Mouse (Mus musculus) erythroid progenitor cell, adult 5-6 weeks (primary cell): ENCODE data around the gene S1pr4. TPM values are rescaled to one million over a fixed set of nuclear protein-coding genes. Genes with fewer than 3 reads are reported as not detected.

Experiments
- ATAC-seq: replicated peaks from 2 replicates; pipeline ENCODE4 v1.8.0; 2016; ENCODE audit warnings: moderate number of reproducible peaks, mild to moderate bottlenecking, moderate TSS enrichment, inconsistent platforms; ENCODE audit not compliant: poor library complexity, low FRiP score, severe bottlenecking
- total RNA-seq, 2 experiments: library from RNA; stranded (forward) in 1 of 2; stranded (reverse) in 1 of 2; fragments of 150-400 nt in 1 of 2; fragments of 186-747, 209-891 nt in 1 of 2; gene quantifications; 2 replicates each; pipeline versions ENCODE4 v1.2.3 to v1.2.4; 2015 to 2017; ENCODE audit warnings: low replicate concordance in 2 of 2

S1pr4 gene
- total RNA-seq, 2 experiments from 2014 or later, result 2.3 to 5.4 TPM

DNA sequence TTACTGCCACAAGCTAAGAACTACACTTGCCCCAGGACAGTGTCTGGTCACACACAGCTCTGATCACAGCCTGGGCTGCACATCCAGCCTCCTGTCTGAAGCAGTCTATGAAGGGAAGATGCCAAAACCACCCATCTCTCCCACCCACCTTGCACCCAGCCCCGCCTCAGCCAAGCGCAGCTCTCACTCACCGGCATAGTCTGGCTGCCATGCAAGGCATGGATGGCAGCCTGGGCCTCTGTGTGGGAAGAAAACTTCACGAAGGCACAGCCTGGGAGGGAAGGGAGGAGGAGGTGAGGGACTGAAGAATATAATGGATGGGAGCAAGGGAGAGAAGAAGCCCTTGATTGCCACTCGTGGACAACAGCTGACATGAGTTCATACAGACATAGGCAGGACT, 30.7 kb downstream of the S1pr4 start:
- no peak for ATAC-seq

DNA sequence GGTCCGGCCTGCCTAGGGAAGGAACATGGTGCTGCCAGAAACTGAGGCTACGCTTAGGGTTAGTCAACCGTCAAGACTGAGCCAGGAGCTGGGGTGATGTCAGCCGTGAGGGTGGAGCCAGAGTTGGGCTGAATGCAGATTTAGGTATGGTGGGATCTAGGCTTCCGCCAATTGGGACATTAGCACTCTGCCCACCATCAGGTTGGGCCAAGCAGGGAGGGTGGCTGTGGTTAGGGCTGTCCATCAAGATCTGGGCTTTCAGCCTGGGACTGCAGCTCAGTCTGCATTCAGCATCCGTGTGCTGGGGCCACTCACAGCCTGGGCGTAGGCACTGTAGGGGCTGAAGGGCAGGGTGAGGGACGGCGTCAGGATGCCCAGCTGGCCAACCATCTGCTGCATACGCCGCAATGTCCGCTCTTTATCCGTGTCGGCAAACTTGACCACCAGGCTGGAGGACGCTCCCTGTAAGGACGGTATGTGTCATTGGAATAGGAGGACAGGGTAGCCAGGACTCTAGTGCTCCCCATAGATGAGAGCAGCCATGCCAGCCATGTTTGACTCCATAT, 32.2 kb downstream of the S1pr4 start:
- ATAC-seq, result no peak

GRCm38 (mm10) chr10:81466881-81467280, 33.1 kb downstream of the S1pr4 start:
- no peak for ATAC-seq

- ATAC-seq, result no peak
Observed at GRCm38 (mm10) chr10:81466066-81466465, 33.9 kb downstream of the S1pr4 start.

DNA sequence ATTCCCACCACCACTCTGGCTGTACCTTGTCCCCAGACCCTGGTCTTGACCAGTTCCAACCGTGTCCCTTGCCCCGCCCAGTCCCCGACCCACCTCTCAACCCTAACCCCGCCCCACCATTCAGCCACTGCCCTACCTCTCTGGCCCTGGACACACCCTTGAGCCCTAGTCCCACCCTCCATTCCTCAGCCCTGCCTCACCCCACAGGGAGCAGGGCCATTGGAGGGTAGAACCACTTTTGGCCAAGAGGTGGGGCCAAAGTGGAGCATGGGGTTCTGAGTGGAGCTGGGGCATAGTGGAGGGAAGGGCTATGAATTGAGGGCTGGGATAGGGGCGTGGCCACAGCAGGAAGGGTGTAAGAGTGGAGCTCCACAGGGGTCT, 34.7 kb downstream of the S1pr4 start:
- ATAC-seq, result no peak

DNA sequence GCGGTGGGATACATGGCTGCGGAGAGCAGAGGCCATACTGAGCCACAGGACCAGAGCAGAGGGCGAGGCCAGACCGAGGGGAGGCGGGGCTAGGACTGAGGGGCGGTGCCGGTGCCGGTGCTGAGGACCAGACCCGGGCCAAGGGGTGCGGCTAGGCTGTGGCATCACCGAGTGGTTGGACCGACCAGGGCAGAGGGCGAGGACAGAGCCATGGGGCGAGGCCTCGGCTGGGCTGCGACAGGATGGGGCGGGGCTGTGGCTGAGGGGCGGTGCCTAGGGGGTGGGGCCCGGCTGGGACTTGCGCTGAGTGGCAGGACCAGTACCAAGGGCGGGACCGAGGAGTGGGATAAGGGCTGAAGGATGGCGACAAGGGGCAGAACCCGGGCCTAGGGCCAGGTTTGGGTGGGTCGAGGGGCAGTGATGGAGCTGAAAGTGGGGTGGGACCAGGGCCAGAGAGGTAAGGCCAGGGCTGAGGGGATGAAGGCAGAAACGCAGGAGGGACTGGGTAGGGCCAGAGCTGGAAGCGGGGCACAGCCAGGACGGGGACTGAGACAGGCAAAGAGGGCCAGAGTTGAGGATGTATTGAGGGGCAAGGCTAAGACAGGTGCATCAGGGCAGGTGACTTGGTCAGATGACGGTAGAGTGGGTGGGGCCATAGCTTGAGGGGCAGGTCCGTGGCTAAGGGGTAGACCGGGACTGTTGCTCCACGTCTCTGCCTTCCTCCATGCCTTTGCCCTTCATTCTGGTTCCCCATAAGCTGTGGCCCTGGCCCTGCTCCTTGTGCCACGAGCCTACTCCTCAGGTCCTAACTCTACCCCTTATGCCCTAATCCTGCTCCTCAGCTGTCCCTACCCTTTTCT, 35.3 kb downstream of the S1pr4 start:
- ATAC-seq, result peak; percentile 69

- ATAC-seq, result no peak
Observed at GRCm38 (mm10) chr10:81463531-81463930, 36.4 kb downstream of the S1pr4 start.

DNA sequence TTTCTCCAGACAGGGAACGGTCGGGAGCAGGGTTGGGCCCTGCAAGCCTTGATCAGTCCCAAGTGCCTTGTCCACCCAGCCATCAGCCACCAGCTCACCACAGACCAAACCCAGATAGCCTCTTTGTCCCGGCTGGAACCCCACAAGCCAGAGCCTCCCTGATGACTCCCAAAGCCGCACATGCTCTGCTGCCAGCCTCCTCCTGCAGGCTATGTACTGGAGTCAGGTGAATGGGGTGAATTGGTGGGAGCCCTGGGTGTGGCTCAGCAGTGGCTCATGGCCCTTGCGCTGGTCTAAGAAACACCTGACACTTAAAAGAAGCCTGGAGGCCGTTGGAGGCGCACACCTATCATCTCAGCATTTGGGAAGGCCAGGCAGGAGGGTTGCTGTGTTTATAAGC, 37.0 kb downstream of the S1pr4 start:
- ATAC-seq, result no peak

DNA sequence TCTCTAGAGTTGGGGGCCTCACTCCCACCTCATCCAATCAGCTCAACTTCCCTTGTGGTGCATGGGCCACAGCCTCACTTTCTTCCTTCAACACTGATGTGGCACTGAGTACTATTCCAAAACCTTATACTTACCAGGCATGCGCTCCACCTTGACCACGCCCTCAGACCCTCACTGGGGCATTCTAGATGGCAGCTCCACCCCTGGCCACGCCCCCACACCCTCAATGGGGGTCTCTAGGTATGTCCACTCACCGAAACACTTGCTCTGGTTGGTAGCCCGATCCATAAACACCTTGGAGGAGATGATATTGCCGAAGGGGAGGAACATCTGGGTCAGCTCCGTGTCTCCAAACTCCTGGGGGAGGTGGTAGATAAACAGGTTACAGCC, 37.5 kb downstream of the S1pr4 start:
- no peak for ATAC-seq

- ATAC-seq, result no peak
Observed at GRCm38 (mm10) chr10:81461673-81462414, 38.1 kb downstream of the S1pr4 start.

GRCm38 (mm10) chr10:81460951-81461350, 39.0 kb downstream of the S1pr4 start:
- no peak for ATAC-seq

DNA sequence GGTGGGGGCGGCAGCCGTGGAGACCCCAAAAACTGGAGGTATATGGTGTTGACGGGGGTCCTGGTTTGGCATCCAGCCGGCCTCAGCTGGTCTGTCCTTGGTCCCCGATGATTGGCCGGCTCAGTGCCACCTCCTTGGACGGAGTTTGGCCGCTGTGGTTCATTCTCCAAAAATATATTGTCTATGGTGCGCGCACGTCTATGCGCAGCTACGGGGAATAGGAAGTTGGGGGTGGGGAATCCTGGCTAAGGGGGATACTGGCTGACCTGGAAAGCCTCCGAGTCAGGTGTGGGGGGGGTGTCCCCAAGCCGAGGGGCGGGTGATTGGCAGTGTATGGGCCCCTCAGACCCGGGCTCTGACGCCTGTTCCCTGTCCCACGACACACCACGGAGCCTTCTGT, 39.5 kb downstream of the S1pr4 start:
- no peak for ATAC-seq

- no peak for ATAC-seq
Observed at GRCm38 (mm10) chr10:81459399-81459798, 40.5 kb downstream of the S1pr4 start.

DNA sequence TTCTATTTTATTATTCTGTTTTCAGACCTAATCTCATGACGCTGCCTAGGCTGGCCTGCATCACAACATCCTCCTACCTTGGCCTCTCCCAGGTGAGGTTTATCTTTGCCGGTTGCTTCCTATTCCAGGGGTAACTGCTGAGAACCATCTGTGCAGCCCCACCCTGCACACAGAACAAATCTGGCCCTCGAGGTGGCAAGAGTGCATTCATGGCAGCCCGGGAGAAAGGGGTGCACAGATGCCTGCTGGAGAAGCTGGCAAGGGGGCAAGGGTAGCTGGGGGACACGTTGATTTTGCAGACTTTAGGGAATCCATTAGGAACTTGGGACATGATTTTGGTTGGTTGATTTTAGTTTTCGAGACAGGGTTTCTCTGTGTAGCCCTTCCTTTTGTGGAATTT, 41.7 kb downstream of the S1pr4 start:
- no peak for ATAC-seq

DNA sequence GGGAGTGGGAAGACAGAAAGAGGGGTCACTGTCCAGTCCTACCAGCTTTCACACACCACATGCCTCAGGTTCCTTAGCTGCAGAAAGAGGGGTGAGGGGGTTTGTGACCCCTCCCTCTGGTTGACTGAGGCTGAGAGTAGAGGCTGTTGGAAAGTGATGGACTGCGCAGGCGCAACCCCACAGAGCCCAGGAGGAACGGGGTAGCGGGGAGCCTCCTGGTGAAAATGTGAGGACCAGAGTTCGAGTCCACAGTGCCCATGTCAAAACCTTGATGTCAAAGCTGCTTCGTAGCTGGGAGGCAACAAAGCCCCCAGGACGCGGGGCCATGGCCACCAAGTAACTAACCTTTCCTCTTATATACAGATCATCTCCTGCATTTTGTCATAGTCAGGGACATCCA, 42.3 kb downstream of the S1pr4 start:
- ATAC-seq, result no peak

DNA sequence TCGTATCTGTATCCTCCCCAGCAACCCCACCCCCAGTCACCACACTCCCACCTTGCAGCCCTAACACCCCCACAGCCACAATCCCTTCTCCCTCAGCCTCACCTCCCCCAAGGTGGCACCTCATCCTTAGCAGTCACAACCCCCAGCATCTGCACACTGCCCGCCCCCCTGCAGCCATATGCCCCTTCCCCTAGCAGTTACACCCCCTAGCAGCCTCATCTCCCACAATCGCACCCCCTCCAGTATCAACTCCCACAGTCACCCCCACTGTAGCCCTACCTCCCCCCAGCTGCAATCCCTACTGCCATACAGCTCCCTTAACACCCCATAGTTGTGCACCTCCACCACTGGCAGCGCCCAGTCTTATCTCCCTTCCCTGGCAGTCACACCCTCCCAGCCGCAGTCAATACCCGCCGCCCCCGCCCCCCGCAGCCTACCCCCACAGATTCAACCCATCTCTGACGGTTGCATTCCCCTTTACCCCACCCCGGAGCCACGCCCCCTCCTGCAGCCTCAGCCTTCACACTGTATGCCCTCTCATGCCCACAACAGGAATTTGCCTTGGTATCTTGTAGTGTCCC, 42.9 kb downstream of the S1pr4 start:
- no peak for ATAC-seq

DNA sequence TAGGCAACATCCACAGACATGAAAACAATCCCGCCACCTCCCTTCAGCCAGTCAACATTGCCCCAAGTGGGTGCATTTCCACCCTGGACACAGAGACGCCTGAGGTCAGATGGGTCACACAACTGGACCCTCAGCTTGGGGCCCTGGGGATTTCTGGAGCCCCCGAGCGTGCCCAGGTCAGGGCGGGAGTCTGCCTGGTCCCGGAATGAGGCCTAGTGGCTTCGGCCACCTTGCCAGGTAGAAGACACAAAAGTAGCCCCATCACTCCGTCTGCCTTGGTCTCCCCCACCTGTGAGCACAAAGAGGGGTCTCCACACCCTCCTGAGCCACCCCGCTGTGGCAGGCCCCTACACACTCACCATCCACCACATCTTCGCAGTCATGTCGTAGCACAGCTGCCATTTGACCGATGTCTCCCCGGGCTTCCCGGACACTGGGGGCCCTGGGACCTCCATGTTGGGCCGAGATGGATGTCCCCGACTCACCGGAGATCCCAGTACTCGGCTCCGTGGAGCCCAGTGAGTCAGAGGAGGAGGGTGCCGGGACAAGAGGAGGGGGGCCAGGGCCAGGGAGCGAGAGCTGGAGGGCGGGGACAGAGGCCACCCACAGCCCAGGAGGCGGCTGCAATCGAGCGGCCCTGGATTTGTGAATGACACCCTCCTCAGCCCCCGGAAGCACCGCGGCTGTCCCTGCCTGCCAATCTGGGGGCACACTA, 44.6 kb downstream of the S1pr4 start, which contains the start of gene Nfic:
Nfic (minus strand) TSS at position 455 of the 715 bp plus-strand sequence.
- no peak for ATAC-seq

DNA sequence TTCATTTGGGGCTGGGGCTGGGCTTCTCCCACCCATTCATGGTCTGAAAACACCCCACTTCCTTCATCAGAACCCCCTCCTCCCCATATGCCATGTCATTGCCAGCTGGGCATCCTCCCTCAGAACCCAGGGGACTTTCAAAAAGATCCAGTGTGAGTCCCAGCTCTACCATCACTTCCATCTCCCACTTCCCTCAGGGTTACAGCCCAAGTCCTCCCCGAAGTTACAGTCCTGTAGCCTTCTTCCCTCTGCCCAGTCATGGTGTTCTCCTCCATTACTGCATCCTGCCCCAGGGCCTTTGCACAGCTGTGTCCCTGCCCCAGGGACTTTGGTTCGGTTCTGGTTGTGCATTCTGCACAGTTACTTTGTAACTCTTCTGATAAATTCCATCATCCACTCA, 45.8 kb downstream of the S1pr4 start:
- ATAC-seq, result no peak

DNA sequence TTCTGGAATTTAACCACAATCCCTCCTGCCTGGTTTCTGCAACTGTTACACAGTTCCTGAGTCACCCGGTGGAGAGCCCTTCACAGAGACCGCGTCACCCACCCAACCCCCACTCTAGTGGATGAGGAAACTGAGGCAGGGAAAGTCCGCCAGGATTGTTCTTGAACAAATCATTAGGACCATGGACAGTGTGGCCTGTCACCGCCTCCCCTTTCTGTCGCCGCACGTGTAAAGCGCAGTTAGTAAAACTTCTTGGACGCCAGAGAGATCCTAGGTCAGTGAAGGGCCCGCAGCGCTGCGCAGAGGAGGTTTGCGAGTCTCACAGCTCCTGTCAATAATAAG, 47.0 kb downstream of the S1pr4 start:
- ATAC-seq, result no peak
